33 mouse cellular contexts compared by ENCODE assay signal in the genomic region with DNA sequence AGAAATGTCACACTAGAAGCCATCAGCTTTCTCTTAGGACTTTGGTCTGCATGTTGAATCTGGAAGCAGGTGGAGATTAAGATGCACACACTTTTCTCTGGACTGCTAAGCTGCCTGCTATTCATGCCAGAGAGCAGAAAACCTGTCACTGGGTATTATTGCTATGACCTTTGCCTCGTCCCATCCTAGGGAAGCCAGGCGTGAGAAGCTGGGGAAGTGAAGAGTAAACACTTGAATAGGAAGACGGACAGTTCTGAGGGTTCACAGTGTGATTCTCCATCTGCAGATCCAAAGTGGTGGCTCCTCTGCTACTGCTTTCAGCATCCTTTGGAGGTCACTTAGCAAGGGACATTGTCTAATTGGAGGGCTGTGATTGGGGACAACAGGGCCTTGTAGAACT.
"Had no signal": no experiment of that assay in that cellular context is flagged by ENCODE, and none has a peak within 500 bp of the region (broad histone marks: within the 10 kb centered on the region; RNA-seq: fewer than 3 reads in every experiment).

No protein-coding gene starts in this region.

- H3K4me3 ChIP-seq: heart, embryonic 10.5 days; heart, embryonic 12.5 days; heart, embryonic 13.5 days; heart, embryonic 15.5 days; hindbrain, embryonic 10.5 days; hindbrain, embryonic 12.5 days; hindbrain, embryonic 13.5 days; hindbrain, embryonic 15.5 days; kidney, embryonic 15.5 days; layer of hippocampus, adult 2 months; left cerebral cortex, adult 2 months had no signal

- H3K27ac ChIP-seq: heart, embryonic 10.5 days; heart, embryonic 13.5 days; heart, embryonic 15.5 days; hindbrain, embryonic 10.5 days; hindbrain, embryonic 12.5 days; hindbrain, embryonic 13.5 days; hindbrain, embryonic 14.5 days; hindbrain, embryonic 15.5 days; hindbrain, postnatal 0 days; kidney, embryonic 15.5 days; kidney, postnatal 0 days; layer of hippocampus, adult 2 months; left cerebral cortex, adult 2 months had no signal

- H3K4me1 ChIP-seq: heart, embryonic 12.5 days; heart, embryonic 13.5 days; heart, embryonic 15.5 days; hindbrain, embryonic 12.5 days; hindbrain, embryonic 15.5 days; kidney, embryonic 15.5 days had no signal

- ATAC-seq: hindbrain, embryonic 16.5 days; hindbrain, postnatal 0 days; inflammation-experienced regulatory T-cells, adult 6 months; intestine, postnatal 0 days had no signal

- H3K9ac ChIP-seq: heart, embryonic 12.5 days; heart, embryonic 13.5 days; heart, embryonic 15.5 days; hindbrain, embryonic 12.5 days; hindbrain, embryonic 13.5 days; hindbrain, embryonic 14.5 days; hindbrain, embryonic 15.5 days; kidney, embryonic 15.5 days had no signal

- H3K36me3 ChIP-seq: heart, embryonic 10.5 days; heart, embryonic 12.5 days; heart, embryonic 13.5 days; heart, embryonic 15.5 days; hindbrain, embryonic 10.5 days; hindbrain, embryonic 12.5 days; hindbrain, embryonic 15.5 days; kidney, embryonic 15.5 days had no signal

- H3K4me2 ChIP-seq: heart, embryonic 11.5 days; heart, embryonic 12.5 days; heart, embryonic 13.5 days; heart, embryonic 15.5 days; hindbrain, embryonic 12.5 days; hindbrain, embryonic 13.5 days; hindbrain, embryonic 14.5 days; hindbrain, embryonic 15.5 days; kidney, embryonic 15.5 days had no signal

- DNase-seq: heart, postnatal 10 days; heart, postnatal 36 days; heart, postnatal 4 days; kidney, adult 11 months; kidney, adult 18-20 months; kidney, adult 2 months; kidney, adult 8-10 months; kidney, adult 9 months; kidney, postnatal 10 days; kidney, postnatal 14 days; kidney, postnatal 25 days; kidney, postnatal 36 days; kidney, postnatal 4 days; layer of hippocampus, adult 9-11 months; layer of hippocampus, postnatal 36 days had no signal

- H3K9me3 ChIP-seq: heart, embryonic 10.5 days; heart, embryonic 12.5 days; heart, embryonic 13.5 days; heart, embryonic 15.5 days; hindbrain, embryonic 10.5 days; hindbrain, embryonic 12.5 days; hindbrain, embryonic 13.5 days; hindbrain, embryonic 15.5 days; kidney, embryonic 15.5 days had no signal

- H3K27me3 ChIP-seq: heart, embryonic 12.5 days; heart, embryonic 13.5 days; heart, embryonic 15.5 days; hindbrain, embryonic 12.5 days; hindbrain, embryonic 13.5 days; hindbrain, embryonic 15.5 days; kidney, embryonic 15.5 days had no signal
